Mouse (Mus musculus): ENCODE measurements around the gene Grik5.

GRCm38 (mm10) chr7:25099581-25099980, 27.4 kb upstream of the Grik5 start:
- TF ChIP-seq POLR2A (IDR thresholded peaks at IDR 0.05; ENCODE audit: insufficient read depth, low read depth, low read length) = no peak
- TF ChIP-seq CTCF (IDR thresholded peaks at IDR 0.05; ENCODE audit: insufficient read depth, low read depth, low read length) = no peak

Measured in olfactory bulb, adult 2 months (tissue).